Mouse (Mus musculus) heart, adult 2 months (tissue): ENCODE measurements around the gene Cep295nl. TPM values are rescaled to one million over a fixed set of nuclear protein-coding genes. Genes with fewer than 3 reads are reported as not detected.

Experiments used
- DNase-seq, 2 experiments: peaks; one replicate each; pipeline ENCODE4 v3.0.0; 2021
- H3K27ac ChIP-seq: fragments of 200-600 bp; 2 replicates; pipeline ENCODE4 v1.8.1; 2022
- H3K27me3 ChIP-seq: fragments of 200-500 bp; 2 replicates; pipeline ENCODE4 v1.6.1; 2012; ENCODE audit warnings: mild to moderate bottlenecking, low read length, inconsistent platforms, mixed read lengths; ENCODE audit not compliant: control insufficient read depth, insufficient read depth
- H3K36me3 ChIP-seq: fragments of 200-500 bp; 2 replicates; pipeline ENCODE4 v1.6.1; 2012; ENCODE audit warnings: low read length, inconsistent platforms; ENCODE audit not compliant: control insufficient read depth, insufficient read depth
- H3K4me1 ChIP-seq: fragments of 200-500 bp; 2 replicates; pipeline ENCODE4 v1.6.1; 2011; ENCODE audit warnings: low read length; ENCODE audit not compliant: control insufficient read depth, insufficient read depth
- H3K4me3 ChIP-seq: fragments of 200-600 bp; 2 replicates; pipeline ENCODE4 v1.8.1; 2022
- H3K79me2 ChIP-seq: fragments of 200-500 bp; replicated peaks from 2 replicates; pipeline ENCODE4 v1.6.1; 2012; ENCODE audit warnings: mild to moderate bottlenecking, inconsistent platforms, low read length, moderate library complexity, mixed read lengths; ENCODE audit not compliant: control insufficient read depth, insufficient read depth
- H3K9ac ChIP-seq: fragments of 200-500 bp; 2 replicates; pipeline ENCODE4 v1.6.1; 2012; ENCODE audit warnings: low read depth, mild to moderate bottlenecking, control low read depth, inconsistent platforms, low read length, mixed read lengths
- CTCF ChIP-seq: fragments of 200-600 bp; IDR thresholded peaks from 2 replicates; pipeline ENCODE4 v1.8.1; 2022; ENCODE audit warnings: antibody characterized with exemption, mild to moderate bottlenecking, moderate library complexity
- EP300 ChIP-seq: fragments of 200-500 bp; IDR thresholded peaks from 2 replicates; pipeline ENCODE4 v1.6.1; 2011; ENCODE audit warnings: low read depth, low read length, control low read depth; ENCODE audit not compliant: insufficient read depth
- POLR2A ChIP-seq: fragments of 200-500 bp; IDR thresholded peaks from 2 replicates; pipeline ENCODE4 v1.6.1; 2011; ENCODE audit warnings: mild to moderate bottlenecking, low read depth, low read length, control low read depth; ENCODE audit not compliant: insufficient read depth
- WGBS: fragments of 180-500 bp; shearing (Covaris S2); methylation state at CpG from one replicate; pipeline ENCODE4 v1.1.7; 2018; 5-methylcytosine and 5-hydroxymethylcytosine counted together
- intact Hi-C: fragments of 180-260 bp; cut with DNase I; formaldehyde crosslinking; loops from one replicate; pipeline ENCODE4 v1.15.1; 2025
- polyA plus RNA-seq: library from polyadenylated mRNA; depleted of rRNA; stranded (reverse); fragments of >200 nt; gene quantifications from 2 replicates; pipeline ENCODE4 v1.2.3, GENCODE M21; 2012
- total RNA-seq, 2 experiments: library from RNA; stranded (reverse); gene quantifications; 2 replicates each; pipeline ENCODE4 v1.2.3; 2021

Cep295nl gene
- total and polyA plus RNA-seq, 3 experiments = 0.18 to 0.65 (median 0.32) TPM

DNA sequence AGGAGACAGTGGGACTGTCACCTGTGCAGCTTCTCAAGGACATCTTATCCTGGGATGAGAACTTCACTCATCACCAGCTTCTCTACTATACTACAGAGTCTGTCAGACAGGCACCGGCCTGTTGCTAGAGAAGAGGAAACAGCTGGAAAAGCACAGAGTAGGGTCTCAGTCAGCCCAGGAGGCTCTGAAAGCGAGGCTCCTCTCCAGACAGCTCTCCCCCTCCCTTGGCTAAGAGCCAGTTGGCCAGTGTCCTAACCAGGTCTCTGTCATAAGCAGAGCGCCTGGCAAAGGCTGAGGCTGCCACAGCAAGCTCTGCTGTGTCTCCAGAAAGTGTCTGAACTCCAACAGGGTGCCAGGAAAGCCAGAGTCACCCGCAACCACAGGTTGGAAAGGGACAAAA, 3.4 kb upstream of the Cep295nl start:
- H3K27ac ChIP-seq = no peak overlapping the region

DNA sequence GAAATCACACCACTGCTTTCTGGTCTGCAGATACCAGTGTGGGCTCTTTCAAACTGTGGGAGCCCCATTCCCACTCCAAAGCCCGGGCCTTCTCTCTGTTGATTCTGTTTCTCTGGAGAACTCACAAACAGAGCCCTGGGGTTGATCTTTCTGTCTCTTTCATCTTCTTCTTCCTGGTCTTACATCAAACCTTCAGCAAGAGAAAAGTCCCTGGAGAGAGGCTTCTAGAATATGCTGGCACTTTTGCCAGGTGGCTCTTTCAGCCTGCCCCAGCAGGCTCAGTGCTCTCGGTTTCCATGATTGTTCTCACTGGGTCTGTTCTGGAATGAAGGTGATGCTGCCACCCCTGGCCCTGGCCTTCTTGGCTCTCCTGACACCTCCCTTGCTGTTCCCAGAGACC, 1.3 kb upstream of the Cep295nl start:
- DNase-seq = no peak
- no peak overlapping the region for H3K9ac ChIP-seq
- no peak overlapping the region for H3K4me3 ChIP-seq
- no peak overlapping the region for H3K27ac ChIP-seq
- no peaks in the 10 kb centered on the region for H3K36me3 ChIP-seq
- peaks cover 16% of the 10 kb centered on the region for H3K4me1 ChIP-seq
- H3K27me3 ChIP-seq = no peaks in the 10 kb centered on the region
- TF ChIP-seq EP300 (no peak), POLR2A (no peak), CTCF (no peak)
- peaks cover 3% of the 10 kb centered on the region for H3K79me2 ChIP-seq
- intact Hi-C loops = no loop called here
- 68% methylated on average over 2 of the region's 2 CpGs for WGBS

More for the DNA sequence above, 3.4 kb upstream of the Cep295nl start:
- 29% methylated on average over 4 of the region's 4 CpGs for WGBS
- Histone ChIP-seq H3K36me3 (no peaks in the 10 kb centered on the region), H3K4me3 (no peak overlapping the region), H3K9ac (no peak overlapping the region), H3K27me3 (no peaks in the 10 kb centered on the region), H3K4me1 (peaks cover 21% of the 10 kb centered on the region), H3K79me2 (peaks cover 3% of the 10 kb centered on the region)
- DNase-seq = no peak
- intact Hi-C loops = no loop called here
- TF ChIP-seq EP300 = no peak
- TF ChIP-seq CTCF = no peak
- no peak for TF ChIP-seq POLR2A

GRCm38 (mm10) chr11:118337491-118338168, 4.7 kb downstream of the Cep295nl start:
- Histone ChIP-seq H3K36me3 (no peaks in the 10 kb centered on the region), H3K27me3 (no peaks in the 10 kb centered on the region), H3K79me2 (peaks cover 3% of the 10 kb centered on the region), H3K27ac (no peak overlapping the region), H3K4me3 (no peak overlapping the region), H3K9ac (no peak overlapping the region), H3K4me1 (peaks cover 2% of the 10 kb centered on the region)
- TF ChIP-seq POLR2A (no peak), EP300 (no peak), CTCF (no peak)
- no peak for DNase-seq
- WGBS = 57% methylated on average over 8 of the region's 8 CpGs
- intact Hi-C loops = no loop called here

DNA sequence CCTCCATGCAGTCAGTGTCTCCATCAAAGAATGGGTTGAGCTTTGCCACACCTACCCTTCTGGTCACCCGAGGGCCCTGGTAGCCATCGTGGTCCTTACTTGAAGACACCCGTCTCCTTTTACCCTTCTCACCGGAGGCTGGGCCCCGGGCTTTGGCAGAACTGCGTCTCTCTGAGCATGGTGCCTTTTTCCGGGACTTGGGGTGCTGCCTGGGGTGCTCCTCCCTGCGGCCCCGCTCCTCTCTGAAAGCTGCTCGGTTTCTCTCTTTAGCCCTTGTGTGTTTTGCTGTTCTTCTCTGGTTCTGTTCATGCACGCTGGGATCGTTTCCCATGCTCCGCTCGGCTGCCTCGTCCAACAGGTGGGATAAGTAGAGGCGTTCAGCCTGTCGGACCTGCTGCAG, 8.9 kb downstream of the Cep295nl start:
- Histone ChIP-seq H3K4me3 (no peak overlapping the region), H3K9ac (no peak overlapping the region), H3K27ac (no peak overlapping the region), H3K27me3 (no peaks in the 10 kb centered on the region), H3K79me2 (no peaks in the 10 kb centered on the region), H3K36me3 (no peaks in the 10 kb centered on the region), H3K4me1 (peaks cover 5% of the 10 kb centered on the region)
- WGBS = 87% methylated on average over 17 of the region's 17 CpGs
- no peak for DNase-seq
- TF ChIP-seq POLR2A = no peak
- TF ChIP-seq EP300 = no peak
- TF ChIP-seq CTCF = no peak
- intact Hi-C loops = no loop called here

DNA sequence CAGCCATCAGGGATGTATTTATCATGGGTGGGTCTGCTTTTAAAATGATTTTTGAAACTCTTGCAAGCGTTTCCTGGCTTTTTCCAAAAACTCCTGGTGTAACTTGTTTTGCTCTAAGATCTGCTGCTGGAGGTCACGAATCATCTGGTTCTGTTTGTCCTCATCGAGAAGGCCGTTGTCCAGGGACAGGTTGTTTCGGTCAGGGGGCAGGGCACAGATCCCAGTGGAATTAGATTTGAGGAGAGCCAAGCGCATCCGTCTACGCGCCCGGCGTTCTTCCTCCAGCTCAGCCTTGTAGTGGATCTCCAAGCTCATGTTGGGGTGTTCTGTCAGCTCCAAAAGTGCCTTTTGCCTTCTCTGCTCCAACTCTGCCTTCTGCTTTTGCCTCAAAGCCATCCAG, 9.9 kb downstream of the Cep295nl start:
- peak; percentile 56 to 60 for DNase-seq
- Histone ChIP-seq H3K4me1 (peaks cover 9% of the 10 kb centered on the region), H3K79me2 (no peaks in the 10 kb centered on the region), H3K27me3 (no peaks in the 10 kb centered on the region), H3K27ac (peak overlapping the region; percentile 36; the same call in 1 of the 2 replicates), H3K36me3 (no peaks in the 10 kb centered on the region), H3K9ac (no peak overlapping the region), H3K4me3 (no peak overlapping the region)
- TF ChIP-seq CTCF (no peak), EP300 (peak; percentile 65; the same call in 1 of the 2 replicates)
- 72% methylated on average over 11 of the region's 11 CpGs for WGBS
- intact Hi-C loops = no loop called here

DNA sequence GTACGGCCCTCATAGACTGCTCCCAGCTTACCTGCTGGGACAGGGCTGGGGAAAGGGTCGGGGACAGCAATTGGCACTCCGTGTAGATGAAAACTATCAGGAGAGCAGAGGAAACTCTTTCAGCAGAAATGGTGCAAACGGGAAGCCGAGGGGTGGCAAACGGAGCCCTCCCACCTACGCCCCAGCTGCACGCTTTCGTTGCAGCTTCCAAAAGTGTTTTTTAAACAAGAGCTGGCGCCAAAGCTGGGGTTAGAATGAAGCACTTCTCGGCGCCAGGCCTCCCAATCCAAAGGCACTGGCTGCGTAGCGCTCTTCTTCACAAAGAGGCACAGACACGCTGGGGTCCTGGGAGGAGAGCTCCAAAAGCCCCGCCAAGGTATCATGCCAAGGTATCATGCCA, 11.5 kb downstream of the Cep295nl start:
- Histone ChIP-seq H3K27me3 (no peaks in the 10 kb centered on the region), H3K27ac (no peak overlapping the region), H3K9ac (no peak overlapping the region), H3K79me2 (no peaks in the 10 kb centered on the region), H3K36me3 (no peaks in the 10 kb centered on the region), H3K4me3 (no peak overlapping the region), H3K4me1 (peaks cover 15% of the 10 kb centered on the region)
- TF ChIP-seq EP300 (no peak), CTCF (no peak), POLR2A (no peak)
- intact Hi-C loops = no loop called here
- WGBS = 96% methylated on average over 16 of the region's 16 CpGs
- no peak for DNase-seq
